Mouse (Mus musculus) urinary bladder, adult 2 months (tissue): ENCODE measurements around the gene Fam92b. TPM values are rescaled to one million over a fixed set of nuclear protein-coding genes. Genes with fewer than 3 reads are reported as not detected.

ENCODE experiments used
- DNase-seq: peaks from one replicate; pipeline ENCODE4 v3.0.0; 2022; ENCODE audit warnings: low spot score
- polyA plus RNA-seq: library from polyadenylated mRNA; depleted of rRNA; stranded (reverse); fragments of >200 nt; gene quantifications from 2 replicates; pipeline ENCODE4 v1.2.3, GENCODE M21; 2012

The Fam92b gene
- polyA plus RNA-seq, 1 experiment: not detected

- DNase-seq: no peak
These were observed 13.0 kb upstream of the Fam92b start for GRCm38 (mm10) chr8:120190107-120190809.

- DNase-seq: no peak
These were observed 12.2 kb upstream of the Fam92b start for GRCm38 (mm10) chr8:120189440-120189839.

GRCm38 (mm10) chr8:120188510-120188909 is 11.2 kb upstream of the Fam92b start:
- no peak for DNase-seq

- DNase-seq: no peak
These were observed 9.2 kb upstream of the Fam92b start for GRCm38 (mm10) chr8:120186454-120186853.

- no peak for DNase-seq
These were observed 7.9 kb upstream of the Fam92b start for GRCm38 (mm10) chr8:120184850-120185792.

- no peak for DNase-seq
These were observed 7.1 kb upstream of the Fam92b start for GRCm38 (mm10) chr8:120184366-120184765.

- DNase-seq: no peak
These were observed 4.7 kb upstream of the Fam92b start for GRCm38 (mm10) chr8:120181861-120182414.

GRCm38 (mm10) chr8:120181274-120181673 is 4.0 kb upstream of the Fam92b start:
- DNase-seq: no peak

- DNase-seq: no peak
These were observed 3.2 kb upstream of the Fam92b start for GRCm38 (mm10) chr8:120180445-120180970.

- DNase-seq: peak; percentile 90
These were observed 1.8 kb upstream of the Fam92b start for GRCm38 (mm10) chr8:120179027-120179431.

- no peak for DNase-seq
These were observed 853 bp upstream of the Fam92b start for GRCm38 (mm10) chr8:120178124-120178514.

- no peak for DNase-seq
These were observed 661 bp downstream of the Fam92b start for GRCm38 (mm10) chr8:120176605-120177004.

GRCm38 (mm10) chr8:120174606-120175005 is 2.7 kb downstream of the Fam92b start:
- DNase-seq: no peak

- DNase-seq: no peak
These were observed 4.1 kb downstream of the Fam92b start for GRCm38 (mm10) chr8:120173195-120173594.

GRCm38 (mm10) chr8:120169119-120169518 is 8.1 kb downstream of the Fam92b start:
- no peak for DNase-seq

- DNase-seq: no peak
These were observed 9.4 kb downstream of the Fam92b start for GRCm38 (mm10) chr8:120167821-120168220.

- DNase-seq: no peak
These were observed 10.1 kb downstream of the Fam92b start for GRCm38 (mm10) chr8:120167136-120167535.

GRCm38 (mm10) chr8:120164026-120164425 is 13.2 kb downstream of the Fam92b start:
- DNase-seq: no peak

- no peak for DNase-seq
These were observed 13.9 kb downstream of the Fam92b start for GRCm38 (mm10) chr8:120163376-120163775.

- no peak for DNase-seq
These were observed 14.9 kb downstream of the Fam92b start for GRCm38 (mm10) chr8:120162404-120162752.

GRCm38 (mm10) chr8:120161658-120162403 is 15.4 kb downstream of the Fam92b start:
- DNase-seq: no peak

GRCm38 (mm10) chr8:120160366-120160765 is 16.9 kb downstream of the Fam92b start:
- DNase-seq: no peak
